Mouse (Mus musculus): ENCODE data around the gene Fam240a. TPM values are rescaled to one million over a fixed set of nuclear protein-coding genes. Genes with fewer than 3 reads are reported as not detected.

The Fam240a gene
- total RNA-seq, 2 experiments from 2014 or later = not detected

- no peak for DNase-seq (ENCODE audit: low spot score in 2 of 2)
- no peak for TF ChIP-seq CTCF (conservative IDR thresholded peaks at IDR 0.05)
- H3K27ac ChIP-seq = no peak overlapping the region
- H3K4me3 ChIP-seq = no peak overlapping the region
Observed at GRCm38 (mm10) chr9:110899451-110900008, 17.1 kb downstream of the Fam240a start.

GRCm38 (mm10) chr9:110896595-110896994 is 20.1 kb downstream of the Fam240a start:
- TF ChIP-seq CTCF (conservative IDR thresholded peaks at IDR 0.05) = no peak
- H3K4me3 ChIP-seq = no peak overlapping the region
- DNase-seq (ENCODE audit: low spot score in 2 of 2) = no peak
- H3K27ac ChIP-seq = no peak overlapping the region

GRCm38 (mm10) chr9:110895994-110896393 is 20.7 kb downstream of the Fam240a start:
- H3K27ac ChIP-seq = no peak overlapping the region
- no peak for TF ChIP-seq CTCF (conservative IDR thresholded peaks at IDR 0.05)
- DNase-seq (ENCODE audit: low spot score in 2 of 2) = no peak
- H3K4me3 ChIP-seq = no peak overlapping the region

- TF ChIP-seq CTCF (conservative IDR thresholded peaks at IDR 0.05) = peak; percentile 23; the same call in 1 of the 2 replicates
- Histone ChIP-seq H3K4me3 (no peak overlapping the region), H3K27ac (no peak overlapping the region)
- DNase-seq (ENCODE audit: low spot score in 2 of 2) = no peak
Observed at GRCm38 (mm10) chr9:110895507-110895906, 21.2 kb downstream of the Fam240a start.

GRCm38 (mm10) chr9:110893429-110893828 is 23.2 kb downstream of the Fam240a start:
- no peak for DNase-seq (ENCODE audit: low spot score in 2 of 2)
- H3K27ac ChIP-seq = no peak overlapping the region
- TF ChIP-seq CTCF (conservative IDR thresholded peaks at IDR 0.05) = no peak
- no peak overlapping the region for H3K4me3 ChIP-seq

- no peak for TF ChIP-seq CTCF (conservative IDR thresholded peaks at IDR 0.05)
- DNase-seq (ENCODE audit: low spot score in 2 of 2) = no peak
- Histone ChIP-seq H3K27ac (no peak overlapping the region), H3K4me3 (no peak overlapping the region)
Observed at GRCm38 (mm10) chr9:110892552-110892951, 24.1 kb downstream of the Fam240a start.

GRCm38 (mm10) chr9:110891077-110891828 is 25.4 kb downstream of the Fam240a start:
- Histone ChIP-seq H3K27ac (no peak overlapping the region), H3K4me3 (no peak overlapping the region)
- TF ChIP-seq CTCF (conservative IDR thresholded peaks at IDR 0.05) = no peak
- DNase-seq (ENCODE audit: low spot score in 2 of 2) = no peak

- DNase-seq (ENCODE audit: low spot score in 2 of 2) = no peak
- TF ChIP-seq CTCF (conservative IDR thresholded peaks at IDR 0.05) = peak; percentile 72
- Histone ChIP-seq H3K4me3 (no peak overlapping the region), H3K27ac (no peak overlapping the region)
Observed at GRCm38 (mm10) chr9:110890026-110890783, 26.5 kb downstream of the Fam240a start.

GRCm38 (mm10) chr9:110888935-110889334 is 27.7 kb downstream of the Fam240a start:
- Histone ChIP-seq H3K27ac (no peak overlapping the region), H3K4me3 (no peak overlapping the region)
- no peak for DNase-seq (ENCODE audit: low spot score in 2 of 2)
- no peak for TF ChIP-seq CTCF (conservative IDR thresholded peaks at IDR 0.05)

- TF ChIP-seq CTCF (conservative IDR thresholded peaks at IDR 0.05) = no peak
- Histone ChIP-seq H3K4me3 (no peak overlapping the region), H3K27ac (no peak overlapping the region)
- DNase-seq (ENCODE audit: low spot score in 2 of 2) = no peak
Observed at GRCm38 (mm10) chr9:110887388-110888303, 29.0 kb downstream of the Fam240a start.

- peak overlapping the region; percentile 36; the same call in 1 of the 2 replicates for H3K27ac ChIP-seq
- no peak overlapping the region for H3K4me3 ChIP-seq
- TF ChIP-seq CTCF (conservative IDR thresholded peaks at IDR 0.05) = no peak
- DNase-seq (ENCODE audit: low spot score in 2 of 2) = no peak
Observed at GRCm38 (mm10) chr9:110881953-110882352, 34.7 kb downstream of the Fam240a start.

- no peak for TF ChIP-seq CTCF (conservative IDR thresholded peaks at IDR 0.05)
- Histone ChIP-seq H3K27ac (peak overlapping the region; percentile 91), H3K4me3 (peak overlapping the region; percentile 56)
Observed at GRCm38 (mm10) chr9:110880772-110881171, 35.9 kb downstream of the Fam240a start.

More at GRCm38 (mm10) chr9:110880772-110881171, 35.9 kb downstream of the Fam240a start:
- no peak for DNase-seq (ENCODE audit: low spot score in 2 of 2)

Measured in layer of hippocampus, adult 2 months (tissue).